Mouse (Mus musculus) heart, embryonic 16.5 days (tissue): Measurements from ENCODE around the gene Pdzd8. TPM values are rescaled to one million over a fixed set of nuclear protein-coding genes. Genes with fewer than 3 reads are reported as not detected.
A peak's percentile ranks its signal among the peaks of the same experiment; 100 is the strongest.

ENCODE experiments used
- ATAC-seq: fragments of 200-750 bp; cut with Nextera tagmentation; replicated peaks from 2 replicates; pipeline ENCODE4 v1.8.0; 2017; ENCODE audit warnings: moderate number of reproducible peaks; ENCODE audit not compliant: insufficient read depth, low FRiP score; ENCODE audit errors: extremely low read depth
- H3K27ac ChIP-seq: fragments of 300-500 bp; sonication (generic); 2 replicates; pipeline ENCODE4 v1.5.1; 2014; ENCODE audit warnings: mild to moderate bottlenecking, low read length, control low read depth, moderate library complexity
- H3K27me3 ChIP-seq: fragments of 300-500 bp; sonication (generic); 2 replicates; pipeline ENCODE4 v1.6.1; 2014; ENCODE audit warnings: low read length, mixed read lengths; ENCODE audit not compliant: control insufficient read depth, insufficient read depth
- H3K36me3 ChIP-seq: fragments of 300-500 bp; sonication (generic); 2 replicates; pipeline ENCODE4 v1.6.1; 2014; ENCODE audit not compliant: control insufficient read depth, insufficient read depth
- H3K4me1 ChIP-seq: fragments of 300-500 bp; sonication (generic); 2 replicates; pipeline ENCODE4 v1.6.1; 2014; ENCODE audit warnings: low read length, mixed read lengths; ENCODE audit not compliant: control insufficient read depth, insufficient read depth
- H3K4me2 ChIP-seq: fragments of 300-500 bp; sonication (generic); 2 replicates; pipeline ENCODE4 v1.6.1; 2014; ENCODE audit warnings: low read depth, mild to moderate bottlenecking, control low read depth, low read length
- H3K4me3 ChIP-seq: fragments of 300-500 bp; sonication (generic); 2 replicates; pipeline ENCODE4 v1.5.1; 2014; ENCODE audit warnings: mild to moderate bottlenecking, control low read depth, low read length
- H3K9ac ChIP-seq: fragments of 300-500 bp; sonication (generic); 2 replicates; pipeline ENCODE4 v1.6.1; 2014; ENCODE audit warnings: low read length, control low read depth
- H3K9me3 ChIP-seq: fragments of 300-500 bp; sonication (generic); replicated peaks from 2 replicates; pipeline ENCODE4 v1.6.1; 2016; ENCODE audit warnings: low read length; ENCODE audit not compliant: control insufficient read depth
- WGBS: fragments of 180-500 bp; shearing (Covaris S2); extraction: QIAGEN DNeasy Blood & Tissue Kit; methylation state at CpG from one replicate; pipeline ENCODE4 v1.1.7; 2014; 5-methylcytosine and 5-hydroxymethylcytosine counted together
- polyA plus RNA-seq: library from polyadenylated mRNA; unstranded; fragments of >200 nt; fragmentation: Nextera tagmentation; extraction: Ambion mirVana; gene quantifications from 2 replicates; pipeline ENCODE4 v1.2.1, GENCODE M21; 2015

The Pdzd8 gene
- polyA plus RNA-seq, 1 experiment from 2014 or later, result 6.1 TPM

DNA sequence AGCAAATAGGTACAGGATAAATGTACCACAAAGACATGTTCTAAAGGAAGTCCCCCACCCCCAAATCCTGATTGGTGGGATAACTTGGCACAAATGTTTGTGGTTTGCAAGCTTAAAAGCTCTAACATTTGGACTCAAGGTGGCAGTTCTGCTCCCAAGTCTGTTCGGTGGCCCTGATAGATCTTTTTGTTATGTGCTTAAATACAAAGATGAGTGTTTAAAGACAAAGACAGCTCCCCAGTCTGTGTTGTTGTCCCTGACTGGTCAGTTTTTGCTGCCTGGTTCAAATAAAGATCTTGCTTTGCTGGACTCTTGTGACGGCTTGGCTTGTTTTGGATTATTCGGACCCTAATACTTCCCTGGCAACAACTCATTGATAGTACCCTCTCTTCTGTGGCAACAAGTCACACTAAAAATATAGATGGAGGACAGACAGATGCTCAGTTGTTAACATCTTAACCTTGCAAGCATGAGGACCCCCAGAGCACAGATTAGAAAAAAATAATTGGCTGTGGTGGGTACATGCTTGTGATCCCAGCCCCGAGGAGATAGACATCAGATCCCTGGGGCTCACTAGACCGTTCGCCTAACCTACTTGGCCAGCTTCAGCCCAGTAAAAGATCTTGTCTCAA is 3.9 kb upstream of the Pdzd8 start:
- Histone ChIP-seq H3K27me3 (peaks cover 12% of the 10 kb centered on the region), H3K36me3 (no peaks in the 10 kb centered on the region), H3K9ac (no peak overlapping the region), H3K27ac (no peak overlapping the region), H3K4me3 (no peak overlapping the region), H3K4me1 (peaks cover 6% of the 10 kb centered on the region; the same call in 1 of the 2 replicates), H3K9me3 (no peaks in the 10 kb centered on the region), H3K4me2 (no peak overlapping the region)
- no peak for ATAC-seq
- WGBS, result 85% methylated on average over 6 of the region's 6 CpGs

DNA sequence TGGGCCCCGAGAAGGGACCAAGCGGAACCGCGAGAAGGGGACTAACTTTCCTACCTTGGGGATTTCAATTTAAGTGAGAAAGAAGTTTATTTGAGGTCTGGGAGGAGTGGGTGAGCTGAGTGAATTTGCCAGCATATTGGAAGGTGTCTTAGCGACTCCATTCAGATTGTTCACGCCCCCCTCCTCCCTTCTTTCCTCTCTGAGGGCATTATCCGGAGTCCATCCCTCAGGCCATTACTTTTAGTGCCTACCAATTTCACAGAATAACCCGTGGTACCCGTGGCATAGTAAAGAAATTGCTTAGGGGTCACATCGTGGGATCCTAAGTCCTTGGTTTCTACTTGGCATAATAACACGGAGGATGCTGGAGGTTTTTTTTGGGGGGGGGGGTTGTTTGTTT is 745 bp upstream of the Pdzd8 start:
- H3K36me3 ChIP-seq, result no peaks in the 10 kb centered on the region
- H3K27me3 ChIP-seq, result peaks cover 3% of the 10 kb centered on the region; the same call in 1 of the 2 replicates
- peaks cover 22% of the 10 kb centered on the region for H3K4me1 ChIP-seq
- H3K9me3 ChIP-seq, result no peaks in the 10 kb centered on the region
- peak overlapping the region; percentile 85 for H3K9ac ChIP-seq
- peak overlapping the region; percentile 70 for H3K4me2 ChIP-seq
- no peak for ATAC-seq
- 2% methylated on average over 11 of the region's 11 CpGs for WGBS
- H3K27ac ChIP-seq, result peak overlapping the region; percentile 78
- H3K4me3 ChIP-seq, result peak overlapping the region; percentile 97

- WGBS, result under 1% methylated on average over 65 of the region's 70 CpGs
- peak; percentile 30 for ATAC-seq
- Histone ChIP-seq H3K4me3 (peak overlapping the region; percentile 97), H3K9me3 (no peaks in the 10 kb centered on the region), H3K4me1 (peaks cover 25% of the 10 kb centered on the region), H3K4me2 (peak overlapping the region; percentile 85), H3K27me3 (no peaks in the 10 kb centered on the region), H3K27ac (peak overlapping the region; percentile 92), H3K36me3 (no peaks in the 10 kb centered on the region), H3K9ac (peak overlapping the region; percentile 85)
These were observed 411 bp downstream of the Pdzd8 start for GRCm38 (mm10) chr19:59345081-59345657.

- Histone ChIP-seq H3K4me3 (peak overlapping the region; percentile 97), H3K9me3 (no peaks in the 10 kb centered on the region), H3K27me3 (no peaks in the 10 kb centered on the region), H3K4me1 (peaks cover 25% of the 10 kb centered on the region), H3K9ac (peak overlapping the region; percentile 85), H3K4me2 (peak overlapping the region; percentile 85), H3K27ac (peak overlapping the region; percentile 63), H3K36me3 (no peaks in the 10 kb centered on the region)
- WGBS, result under 1% methylated on average over 14 of the region's 14 CpGs
- ATAC-seq, result no peak; the same call in 1 of the 2 replicates
These were observed 1.3 kb downstream of the Pdzd8 start for GRCm38 (mm10) chr19:59344304-59344711.

DNA sequence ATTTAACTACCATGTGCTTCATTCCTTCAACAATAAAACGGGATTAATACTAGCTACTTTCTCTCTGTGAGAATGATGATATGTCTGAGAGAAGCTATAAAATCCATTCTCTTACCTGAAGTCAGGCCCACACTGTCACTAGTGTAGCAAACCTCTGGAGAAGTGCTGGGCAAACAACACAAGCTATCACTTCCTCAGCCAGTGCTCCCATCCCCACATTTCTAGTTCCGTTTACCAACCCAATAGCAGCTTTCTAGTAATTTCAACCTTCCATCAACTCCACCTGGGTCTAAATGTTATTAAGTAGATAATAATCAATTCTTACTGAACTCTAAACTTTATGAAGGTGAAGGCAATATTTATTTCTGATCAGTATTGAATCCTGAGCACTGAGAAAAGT is 2.6 kb downstream of the Pdzd8 start:
- no peak for ATAC-seq
- Histone ChIP-seq H3K27ac (no peak overlapping the region), H3K9ac (peak overlapping the region; percentile 50), H3K4me3 (peak overlapping the region; percentile 97), H3K4me1 (peaks cover 25% of the 10 kb centered on the region), H3K36me3 (no peaks in the 10 kb centered on the region), H3K27me3 (no peaks in the 10 kb centered on the region), H3K4me2 (peak overlapping the region; percentile 85), H3K9me3 (no peaks in the 10 kb centered on the region)
- 52% methylated on average over 2 of the region's 2 CpGs for WGBS

DNA sequence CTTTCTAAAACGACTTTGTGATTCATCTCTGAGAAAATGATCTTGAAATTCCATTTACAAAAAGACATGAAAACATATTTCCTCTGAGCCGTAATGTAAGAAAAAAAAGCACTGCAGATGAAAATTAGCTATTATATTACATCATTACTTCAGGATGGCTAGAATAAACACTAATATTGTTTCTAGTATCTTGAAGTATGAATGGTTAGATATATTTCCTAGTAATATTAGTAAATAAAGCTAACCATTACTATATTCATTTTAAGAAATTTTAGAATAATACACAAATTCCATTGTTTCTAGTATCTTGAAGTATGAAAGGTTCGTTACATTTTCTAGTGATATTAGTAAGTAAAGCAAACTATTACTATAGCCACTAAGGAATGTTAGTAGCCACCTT is 5.7 kb downstream of the Pdzd8 start:
- H3K36me3 ChIP-seq, result peaks cover 3% of the 10 kb centered on the region; the same call in 1 of the 2 replicates
- H3K9ac ChIP-seq, result no peak overlapping the region
- H3K4me1 ChIP-seq, result peaks cover 22% of the 10 kb centered on the region
- no peak overlapping the region for H3K4me2 ChIP-seq
- no peaks in the 10 kb centered on the region for H3K9me3 ChIP-seq
- no peak for ATAC-seq
- H3K27ac ChIP-seq, result no peak overlapping the region
- WGBS, result 72% methylated on average over 3 of the region's 3 CpGs
- H3K4me3 ChIP-seq, result no peak overlapping the region
- no peaks in the 10 kb centered on the region for H3K27me3 ChIP-seq

- no peaks in the 10 kb centered on the region for H3K27me3 ChIP-seq
- no peak overlapping the region for H3K9ac ChIP-seq
- 83% methylated on average over 3 of the region's 3 CpGs for WGBS
- no peak overlapping the region for H3K27ac ChIP-seq
- H3K9me3 ChIP-seq, result no peaks in the 10 kb centered on the region
- H3K4me1 ChIP-seq, result peaks cover 12% of the 10 kb centered on the region
- H3K4me2 ChIP-seq, result no peak overlapping the region
- peaks cover 3% of the 10 kb centered on the region; the same call in 1 of the 2 replicates for H3K36me3 ChIP-seq
- H3K4me3 ChIP-seq, result no peak overlapping the region
- no peak for ATAC-seq
These were observed 7.5 kb downstream of the Pdzd8 start for GRCm38 (mm10) chr19:59337872-59338681.

DNA sequence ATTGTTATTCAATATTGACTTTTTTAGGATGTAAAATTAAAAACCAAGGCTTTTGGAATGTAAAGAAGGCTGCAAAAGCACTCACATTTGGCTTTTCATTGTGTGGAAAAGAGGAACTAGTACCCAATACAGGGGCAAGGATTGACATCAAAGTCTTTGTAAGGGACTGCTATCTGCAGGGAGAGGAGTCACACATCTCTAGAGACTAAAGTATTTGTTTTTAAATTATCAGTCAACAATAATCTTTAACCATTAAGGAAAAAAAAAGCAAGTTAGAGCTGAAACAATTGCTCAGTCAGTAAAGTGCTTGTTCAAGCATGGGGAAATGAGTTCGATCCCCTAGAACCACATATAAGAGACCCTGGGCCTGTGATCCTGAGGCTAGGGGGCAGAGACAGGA is 8.9 kb downstream of the Pdzd8 start:
- peaks cover 7% of the 10 kb centered on the region for H3K4me1 ChIP-seq
- no peak overlapping the region for H3K27ac ChIP-seq
- peaks cover 3% of the 10 kb centered on the region; the same call in 1 of the 2 replicates for H3K36me3 ChIP-seq
- H3K4me2 ChIP-seq, result no peak overlapping the region
- no peaks in the 10 kb centered on the region for H3K9me3 ChIP-seq
- H3K9ac ChIP-seq, result no peak overlapping the region
- H3K27me3 ChIP-seq, result no peaks in the 10 kb centered on the region
- no peak overlapping the region for H3K4me3 ChIP-seq
- no peak for ATAC-seq
- 93% methylated on average over 1 of the region's 1 CpGs for WGBS

DNA sequence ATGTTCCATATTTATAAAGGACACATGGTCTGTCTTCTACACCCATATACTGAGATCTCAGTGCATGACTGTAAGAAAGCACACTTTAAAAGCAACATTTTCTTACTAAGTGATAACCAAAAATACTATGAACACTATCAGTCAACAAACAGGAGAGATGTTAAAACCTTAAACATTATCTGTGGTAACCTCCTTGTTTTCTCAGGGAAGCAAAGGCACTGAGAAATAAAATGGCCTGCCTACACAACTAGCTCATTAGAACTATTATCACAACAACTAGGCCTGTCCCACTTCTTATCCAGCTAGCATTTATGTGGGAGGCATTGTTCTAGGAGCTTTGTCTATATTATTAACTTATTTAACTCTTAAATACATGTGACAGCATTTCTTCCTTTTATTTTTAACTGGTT is 14.8 kb downstream of the Pdzd8 start:
- no peak overlapping the region for H3K4me3 ChIP-seq
- H3K27ac ChIP-seq, result no peak overlapping the region
- H3K9me3 ChIP-seq, result no peaks in the 10 kb centered on the region
- H3K4me2 ChIP-seq, result no peak overlapping the region
- H3K36me3 ChIP-seq, result no peaks in the 10 kb centered on the region; the same call in 1 of the 2 replicates
- H3K9ac ChIP-seq, result no peak overlapping the region
- no peaks in the 10 kb centered on the region for H3K27me3 ChIP-seq
- no peaks in the 10 kb centered on the region for H3K4me1 ChIP-seq
- ATAC-seq, result no peak
